Mouse (Mus musculus) neural tube, embryonic 13.5 days (tissue): Measurements from ENCODE around the gene Zbtb37. TPM values are rescaled to one million over a fixed set of nuclear protein-coding genes. Genes with fewer than 3 reads are reported as not detected.

Experiments used
- polyA plus RNA-seq: library from polyadenylated mRNA; unstranded; fragments of >200 nt; fragmentation: Nextera tagmentation; extraction: Ambion mirVana; gene quantifications from 2 replicates; pipeline ENCODE4 v1.2.1, GENCODE M21; 2015

The Zbtb37 gene
- polyA plus RNA-seq, 1 experiment from 2014 or later: 12.3 TPM

Other genes with a start within 250 kb of the Zbtb37 start
- gene Rabgap1l, start 241.6 kb downstream of the Zbtb37 start, polyA plus RNA-seq: 20.5 and 23.7 TPM in 2 replicates
- gene Rc3h1, start 128.4 kb downstream of the Zbtb37 start, polyA plus RNA-seq: 6.1 and 6.6 TPM in 2 replicates
- gene Serpinc1, start 56.3 kb downstream of the Zbtb37 start, polyA plus RNA-seq: 2.6 and 3.2 TPM in 2 replicates
- gene Dars2, start 35.8 kb upstream of the Zbtb37 start, polyA plus RNA-seq: 25.2 and 28.7 TPM in 2 replicates
- 10.2 and 10.9 TPM in 2 replicates for gene Cenpl, start 35.9 kb upstream of the Zbtb37 start, polyA plus RNA-seq
- 19.8 and 21.5 TPM in 2 replicates for gene Klhl20, start 96.7 kb upstream of the Zbtb37 start, polyA plus RNA-seq
- 11.0 and 12.5 TPM in 2 replicates for gene Ankrd45, start 107.8 kb upstream of the Zbtb37 start, polyA plus RNA-seq
- 0.33 and 0.89 TPM in 2 replicates for gene Tex50, start 124.5 kb upstream of the Zbtb37 start, polyA plus RNA-seq
- 220 and 230 TPM in 2 replicates for gene Prdx6, start 216.4 kb upstream of the Zbtb37 start, polyA plus RNA-seq